Mouse (Mus musculus): ENCODE data around the gene Fam187b. TPM values are rescaled to one million over a fixed set of nuclear protein-coding genes. Genes with fewer than 3 reads are reported as not detected.

Fam187b gene
- polyA plus RNA-seq, 1 experiment from 2014 or later: 6.5 TPM

GRCm38 (mm10) chr7:30996491-30996890, 22.9 kb downstream of the Fam187b start:
- no peak for ATAC-seq (ENCODE audit: low read depth)
- no peak overlapping the region for H3K9ac ChIP-seq (ENCODE audit: low read length)
- H3K36me3 ChIP-seq (ENCODE audit: control insufficient read depth, insufficient read depth, low read length): no peaks in the 10 kb centered on the region
- H3K27me3 ChIP-seq (ENCODE audit: control insufficient read depth, insufficient read depth, low read depth, low read length): no peaks in the 10 kb centered on the region
- H3K9me3 ChIP-seq (ENCODE audit: control insufficient read depth, low read length): peaks cover 5% of the 10 kb centered on the region; the same call in 1 of the 2 replicates
- peaks cover 15% of the 10 kb centered on the region for H3K4me1 ChIP-seq (replicated peaks; ENCODE audit: control insufficient read depth, insufficient read depth, low read length)
- H3K4me3 ChIP-seq (ENCODE audit: low read length): no peak overlapping the region
- no peak overlapping the region for H3K4me2 ChIP-seq (ENCODE audit: low read depth, low read length)
- 94% methylated on average over 2 of the region's 2 CpGs for WGBS
- no peak overlapping the region for H3K27ac ChIP-seq (ENCODE audit: low read length)

DNA sequence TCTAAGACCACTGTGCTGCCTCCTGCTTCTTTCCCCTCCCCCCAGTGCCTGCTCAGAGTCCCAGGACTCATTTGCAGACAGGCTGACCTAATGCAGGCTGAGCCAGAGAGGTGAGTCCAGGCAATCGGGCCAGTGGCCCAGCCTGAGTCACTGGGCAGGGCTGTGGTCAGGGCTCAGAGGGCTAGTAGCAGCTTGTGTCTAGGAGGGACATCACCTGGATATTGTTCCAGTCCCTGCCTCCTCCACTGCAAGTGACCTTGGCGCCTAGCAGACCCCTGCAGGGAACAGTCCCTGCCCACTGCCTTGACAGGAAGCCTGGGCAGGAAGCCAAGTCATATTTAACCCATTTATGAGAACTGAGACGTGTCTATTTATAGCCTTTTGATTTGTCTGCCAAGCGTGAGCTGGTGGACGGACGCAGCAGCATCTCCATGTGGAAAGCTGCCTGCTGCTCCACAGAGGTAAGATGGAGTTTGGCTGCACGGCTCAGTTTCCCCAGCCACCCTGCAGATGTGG, 27.0 kb downstream of the Fam187b start:
- ATAC-seq (ENCODE audit: low read depth): peak; percentile 89
- H3K9ac ChIP-seq (ENCODE audit: low read length): 0 out of 2 replicates have a peak overlapping the region, but pooled peaks have one; percentile 21
- H3K27me3 ChIP-seq (ENCODE audit: control insufficient read depth, insufficient read depth, low read depth, low read length): no peaks in the 10 kb centered on the region
- no peak overlapping the region; the same call in 1 of the 2 replicates for H3K4me2 ChIP-seq (ENCODE audit: low read depth, low read length)
- H3K4me3 ChIP-seq (ENCODE audit: low read length): no peak overlapping the region
- peak overlapping the region; percentile 59 for H3K27ac ChIP-seq (ENCODE audit: low read length)
- H3K36me3 ChIP-seq (ENCODE audit: control insufficient read depth, insufficient read depth, low read length): no peaks in the 10 kb centered on the region
- peaks cover 5% of the 10 kb centered on the region; the same call in 1 of the 2 replicates for H3K9me3 ChIP-seq (ENCODE audit: control insufficient read depth, low read length)
- 1% methylated on average over 7 of the region's 7 CpGs for WGBS
- peaks cover 19% of the 10 kb centered on the region for H3K4me1 ChIP-seq (replicated peaks; ENCODE audit: control insufficient read depth, insufficient read depth, low read length)

DNA sequence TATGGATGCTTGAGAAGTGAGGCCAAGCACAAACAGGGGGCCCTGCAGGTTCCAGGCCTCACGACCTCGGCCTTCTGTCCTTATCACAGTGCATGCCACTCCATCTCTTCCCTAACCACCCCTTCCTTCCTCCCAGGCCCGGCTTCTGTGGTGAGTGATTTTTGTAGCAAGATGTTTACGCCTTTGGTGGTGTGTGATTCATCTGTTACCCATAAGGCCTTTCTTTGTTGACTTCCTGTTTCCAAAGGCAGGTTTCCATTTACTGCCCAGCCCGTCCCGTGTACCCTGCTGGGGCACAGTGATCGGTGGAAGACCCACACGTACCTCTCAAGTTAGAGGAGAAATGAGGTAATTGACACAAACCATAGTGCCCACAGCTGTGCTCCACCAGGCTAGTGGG, 29.1 kb downstream of the Fam187b start:
- H3K27me3 ChIP-seq (ENCODE audit: control insufficient read depth, insufficient read depth, low read depth, low read length): no peaks in the 10 kb centered on the region
- H3K4me1 ChIP-seq (replicated peaks; ENCODE audit: control insufficient read depth, insufficient read depth, low read length): peaks cover 19% of the 10 kb centered on the region
- no peak overlapping the region for H3K4me3 ChIP-seq (ENCODE audit: low read length)
- no peaks in the 10 kb centered on the region for H3K36me3 ChIP-seq (ENCODE audit: control insufficient read depth, insufficient read depth, low read length)
- peak; percentile 75 for ATAC-seq (ENCODE audit: low read depth)
- H3K27ac ChIP-seq (ENCODE audit: low read length): peak overlapping the region; percentile 69
- no peaks in the 10 kb centered on the region for H3K9me3 ChIP-seq (ENCODE audit: control insufficient read depth, low read length)
- no peak overlapping the region for H3K9ac ChIP-seq (ENCODE audit: low read length)
- 57% methylated on average over 8 of the region's 8 CpGs for WGBS
- H3K4me2 ChIP-seq (ENCODE audit: low read depth, low read length): no peak overlapping the region

GRCm38 (mm10) chr7:31007775-31008174, 34.2 kb downstream of the Fam187b start:
- H3K9me3 ChIP-seq (ENCODE audit: control insufficient read depth, low read length): no peaks in the 10 kb centered on the region
- no peaks in the 10 kb centered on the region for H3K36me3 ChIP-seq (ENCODE audit: control insufficient read depth, insufficient read depth, low read length)
- H3K27ac ChIP-seq (ENCODE audit: low read length): no peak overlapping the region
- ATAC-seq (ENCODE audit: low read depth): no peak
- no peak overlapping the region for H3K9ac ChIP-seq (ENCODE audit: low read length)
- H3K4me3 ChIP-seq (ENCODE audit: low read length): no peak overlapping the region
- no peak overlapping the region for H3K4me2 ChIP-seq (ENCODE audit: low read depth, low read length)
- H3K27me3 ChIP-seq (ENCODE audit: control insufficient read depth, insufficient read depth, low read depth, low read length): no peaks in the 10 kb centered on the region
- WGBS: 82% methylated on average over 1 of the region's 1 CpGs
- H3K4me1 ChIP-seq (replicated peaks; ENCODE audit: control insufficient read depth, insufficient read depth, low read length): no peaks in the 10 kb centered on the region

- no peaks in the 10 kb centered on the region for H3K9me3 ChIP-seq (ENCODE audit: control insufficient read depth, low read length)
- no peak overlapping the region for H3K4me3 ChIP-seq (ENCODE audit: low read length)
- H3K9ac ChIP-seq (ENCODE audit: low read length): no peak overlapping the region
- H3K36me3 ChIP-seq (ENCODE audit: control insufficient read depth, insufficient read depth, low read length): no peaks in the 10 kb centered on the region
- H3K27me3 ChIP-seq (ENCODE audit: control insufficient read depth, insufficient read depth, low read depth, low read length): no peaks in the 10 kb centered on the region
- H3K27ac ChIP-seq (ENCODE audit: low read length): no peak overlapping the region
- peak; percentile 51; the same call in 1 of the 2 replicates for ATAC-seq (ENCODE audit: low read depth)
- no peak overlapping the region for H3K4me2 ChIP-seq (ENCODE audit: low read depth, low read length)
- H3K4me1 ChIP-seq (replicated peaks; ENCODE audit: control insufficient read depth, insufficient read depth, low read length): no peaks in the 10 kb centered on the region
- WGBS: 64% methylated on average over 1 of the region's 1 CpGs
Observed at GRCm38 (mm10) chr7:31008175-31008574, 34.6 kb downstream of the Fam187b start.

GRCm38 (mm10) chr7:31008889-31009288, 35.3 kb downstream of the Fam187b start:
- H3K27ac ChIP-seq (ENCODE audit: low read length): no peak overlapping the region
- H3K4me3 ChIP-seq (ENCODE audit: low read length): no peak overlapping the region
- H3K36me3 ChIP-seq (ENCODE audit: control insufficient read depth, insufficient read depth, low read length): no peaks in the 10 kb centered on the region
- ATAC-seq (ENCODE audit: low read depth): no peak
- H3K9me3 ChIP-seq (ENCODE audit: control insufficient read depth, low read length): no peaks in the 10 kb centered on the region
- H3K4me2 ChIP-seq (ENCODE audit: low read depth, low read length): no peak overlapping the region
- H3K27me3 ChIP-seq (ENCODE audit: control insufficient read depth, insufficient read depth, low read depth, low read length): no peaks in the 10 kb centered on the region
- no peak overlapping the region for H3K9ac ChIP-seq (ENCODE audit: low read length)
- no peaks in the 10 kb centered on the region for H3K4me1 ChIP-seq (replicated peaks; ENCODE audit: control insufficient read depth, insufficient read depth, low read length)
- WGBS: 44% methylated on average over 3 of the region's 3 CpGs

- Histone ChIP-seq H3K27ac (ENCODE audit: low read length) (no peak overlapping the region), H3K36me3 (ENCODE audit: control insufficient read depth, insufficient read depth, low read length) (no peaks in the 10 kb centered on the region), H3K9me3 (ENCODE audit: control insufficient read depth, low read length) (no peaks in the 10 kb centered on the region), H3K4me2 (ENCODE audit: low read depth, low read length) (no peak overlapping the region), H3K27me3 (ENCODE audit: control insufficient read depth, insufficient read depth, low read depth, low read length) (no peaks in the 10 kb centered on the region), H3K4me3 (ENCODE audit: low read length) (no peak overlapping the region), H3K9ac (ENCODE audit: low read length) (no peak overlapping the region), H3K4me1 (replicated peaks; ENCODE audit: control insufficient read depth, insufficient read depth, low read length) (peaks cover 14% of the 10 kb centered on the region)
- 63% methylated on average over 5 of the region's 5 CpGs for WGBS
- ATAC-seq (ENCODE audit: low read depth): no peak
Observed at GRCm38 (mm10) chr7:31012971-31013370, 39.4 kb downstream of the Fam187b start.

DNA sequence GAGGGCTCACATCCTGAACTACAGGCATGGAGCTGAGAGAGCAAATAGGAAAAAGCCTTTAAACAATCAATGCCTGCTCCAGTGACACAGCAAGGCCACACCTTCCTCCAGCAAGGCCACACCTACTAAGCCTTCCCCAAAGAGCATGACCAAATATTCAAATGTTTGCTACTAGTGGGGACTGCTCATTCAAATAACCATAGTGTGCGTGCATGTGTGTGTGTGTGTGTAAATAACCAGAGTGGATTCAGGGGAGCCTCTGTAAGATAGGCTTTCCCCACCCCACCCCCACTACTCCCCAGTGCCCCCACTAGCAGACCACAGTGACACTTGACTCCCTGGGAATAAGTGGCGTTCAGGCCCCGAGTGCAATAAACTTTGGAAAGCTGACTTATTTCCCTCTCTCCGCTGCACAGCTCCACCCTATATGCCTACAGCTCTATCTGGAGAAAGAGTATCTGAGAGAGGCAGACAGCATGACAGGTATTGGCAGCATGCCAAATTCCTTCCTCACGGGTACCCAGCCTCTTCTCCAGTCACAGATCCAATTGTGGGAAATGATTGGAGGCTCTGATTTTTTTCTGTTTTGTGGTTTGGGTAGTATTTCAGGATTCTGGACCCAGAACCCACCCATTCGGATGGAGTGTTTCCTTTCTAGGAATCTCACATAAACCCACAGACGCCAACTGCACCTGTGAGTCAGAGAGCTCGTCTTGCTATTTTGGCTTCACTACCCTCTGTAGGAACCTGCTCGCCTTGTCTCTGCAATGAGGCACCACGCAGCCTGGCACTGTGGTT, 43.7 kb downstream of the Fam187b start:
- 0 out of 2 replicates have a peak overlapping the region, but pooled peaks have one; percentile 32 for H3K27ac ChIP-seq (ENCODE audit: low read length)
- no peaks in the 10 kb centered on the region for H3K9me3 ChIP-seq (ENCODE audit: control insufficient read depth, low read length)
- no peaks in the 10 kb centered on the region for H3K27me3 ChIP-seq (ENCODE audit: control insufficient read depth, insufficient read depth, low read depth, low read length)
- no peak overlapping the region for H3K4me3 ChIP-seq (ENCODE audit: low read length)
- H3K36me3 ChIP-seq (ENCODE audit: control insufficient read depth, insufficient read depth, low read length): no peaks in the 10 kb centered on the region
- no peak overlapping the region for H3K4me2 ChIP-seq (ENCODE audit: low read depth, low read length)
- 23% methylated on average over 10 of the region's 10 CpGs for WGBS
- H3K4me1 ChIP-seq (replicated peaks; ENCODE audit: control insufficient read depth, insufficient read depth, low read length): peaks cover 14% of the 10 kb centered on the region
- ATAC-seq (ENCODE audit: low read depth): peak; percentile 77
- H3K9ac ChIP-seq (ENCODE audit: low read length): no peak overlapping the region

DNA sequence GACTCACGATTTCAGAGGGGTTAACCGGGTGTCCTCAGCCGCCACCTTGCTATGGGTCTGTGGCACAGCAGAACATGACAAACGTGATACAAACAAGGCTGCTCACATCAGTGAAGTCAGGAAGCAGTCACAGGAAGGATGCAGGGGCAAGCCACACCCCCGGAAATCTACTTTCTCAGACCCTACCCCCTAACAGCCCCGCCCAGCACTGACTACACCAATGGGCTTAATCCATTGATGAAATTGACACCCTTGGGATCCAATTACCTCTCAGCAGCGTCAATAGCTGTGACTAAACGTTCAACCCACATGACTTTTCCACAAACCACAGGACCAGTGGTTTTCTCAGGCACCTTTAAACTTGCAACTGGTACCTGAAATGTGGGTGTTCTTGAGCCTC, 55.0 kb downstream of the Fam187b start:
- WGBS: 62% methylated on average over 8 of the region's 8 CpGs
- Histone ChIP-seq H3K4me2 (ENCODE audit: low read depth, low read length) (no peak overlapping the region), H3K4me1 (replicated peaks; ENCODE audit: control insufficient read depth, insufficient read depth, low read length) (0 out of 2 replicates have a peak, but pooled peaks cover 2% of the 10 kb centered on the region)

More for the DNA sequence above, 55.0 kb downstream of the Fam187b start:
- H3K4me3 ChIP-seq (ENCODE audit: low read length): no peak overlapping the region
- no peak overlapping the region for H3K9ac ChIP-seq (ENCODE audit: low read length)
- H3K9me3 ChIP-seq (ENCODE audit: control insufficient read depth, low read length): no peaks in the 10 kb centered on the region
- no peaks in the 10 kb centered on the region for H3K27me3 ChIP-seq (ENCODE audit: control insufficient read depth, insufficient read depth, low read depth, low read length)
- no peak overlapping the region for H3K27ac ChIP-seq (ENCODE audit: low read length)
- H3K36me3 ChIP-seq (ENCODE audit: control insufficient read depth, insufficient read depth, low read length): no peaks in the 10 kb centered on the region
- no peak for ATAC-seq (ENCODE audit: low read depth)

Measured in lung, embryonic 16.5 days (tissue).